Mouse (Mus musculus) liver, postnatal 0 days (tissue): Measurements from ENCODE around the gene Mmd. TPM values are rescaled to one million over a fixed set of nuclear protein-coding genes. Genes with fewer than 3 reads are reported as not detected.
"Not testable (repeated sequence)": the region's sequence is repeated elsewhere in the genome, so short reads cannot be mapped to it uniquely, and the experiment has no call there.

Experiments
- ATAC-seq: fragments of 200-750 bp; cut with Nextera tagmentation; 2 replicates; pipeline ENCODE4 v1.8.0; 2017; ENCODE audit warnings: mild to moderate bottlenecking, moderate library complexity
- DNase-seq: peaks from one replicate; pipeline ENCODE4 v3.0.0-alpha.2; 2016
- H3K27ac ChIP-seq: fragments of 300-500 bp; sonication (generic); 2 replicates; pipeline ENCODE4 v1.5.1; 2014; ENCODE audit warnings: antibody characterized with exemption, moderate library complexity, mild to moderate bottlenecking, low read depth
- H3K27me3 ChIP-seq: fragments of 300-500 bp; sonication (generic); 2 replicates; pipeline ENCODE4 v1.6.1; 2014; ENCODE audit warnings: low read length, control low read depth, mixed read lengths; ENCODE audit not compliant: insufficient read depth
- H3K36me3 ChIP-seq: fragments of 300-500 bp; sonication (generic); replicated peaks from 2 replicates; pipeline ENCODE4 v1.6.1; 2014; ENCODE audit warnings: mild to moderate bottlenecking, control low read depth, low read length, moderate library complexity, mixed read lengths; ENCODE audit not compliant: insufficient read depth
- H3K4me1 ChIP-seq: fragments of 300-500 bp; sonication (generic); 2 replicates; pipeline ENCODE4 v1.6.1; 2014; ENCODE audit warnings: antibody characterized with exemption, mild to moderate bottlenecking, control low read depth; ENCODE audit not compliant: insufficient read depth
- H3K4me2 ChIP-seq: fragments of 300-500 bp; sonication (generic); 2 replicates; pipeline ENCODE4 v1.6.1; 2014; ENCODE audit warnings: low read depth, mild to moderate bottlenecking, low read length, moderate library complexity, mixed read lengths
- H3K4me3 ChIP-seq: fragments of 300-500 bp; sonication (generic); 2 replicates; pipeline ENCODE4 v1.5.1; 2014; ENCODE audit warnings: low read depth, low read length
- H3K9ac ChIP-seq: fragments of 300-500 bp; sonication (generic); replicated peaks from 2 replicates; pipeline ENCODE4 v1.6.1; 2014; ENCODE audit warnings: mild to moderate bottlenecking, moderate library complexity
- H3K9me3 ChIP-seq: fragments of 300-500 bp; sonication (generic); 2 replicates; pipeline ENCODE4 v1.6.1; 2016; ENCODE audit warnings: mild to moderate bottlenecking, control low read depth, low read length, mixed read lengths
- CTCF ChIP-seq: sonication (generic); IDR thresholded peaks from 2 replicates; pipeline ENCODE4 v1.5.1; 2016; ENCODE audit warnings: antibody characterized with exemption, low read depth
- EP300 ChIP-seq: IDR thresholded peaks from 2 replicates; pipeline ENCODE4 v1.6.1; 2016; ENCODE audit warnings: antibody characterized with exemption, low read depth, mild to moderate bottlenecking
- WGBS: fragments of 180-500 bp; shearing (Covaris S2); extraction: QIAGEN DNeasy Blood & Tissue Kit; methylation state at CpG from one replicate; pipeline ENCODE4 v1.1.7; 2014; ENCODE audit not compliant: insufficient replicate concordance; 5-methylcytosine and 5-hydroxymethylcytosine counted together
- polyA plus RNA-seq: library from polyadenylated mRNA; unstranded; fragments of >200 nt; fragmentation: Nextera tagmentation; extraction: Ambion mirVana; gene quantifications from 2 replicates; pipeline ENCODE4 v1.2.1, GENCODE M21; 2015

Gene Mmd
- polyA plus RNA-seq, 1 experiment from 2014 or later = 51.1 TPM

GRCm38 (mm10) chr11:90274187-90274586 is 24.9 kb downstream of the Mmd start:
- 47% methylated on average over 1 of the region's 1 CpGs for WGBS
- ATAC-seq = peak; percentile 33; the same call in 1 of the 2 replicates
- no peaks in the 10 kb centered on the region for H3K27me3 ChIP-seq
- no peak overlapping the region for H3K9ac ChIP-seq
- TF ChIP-seq EP300 (no peak), CTCF (no peak)
- H3K4me3 ChIP-seq = no peak overlapping the region
- H3K9me3 ChIP-seq = no peaks in the 10 kb centered on the region
- no peak for DNase-seq
- no peak overlapping the region for H3K27ac ChIP-seq
- no peaks in the 10 kb centered on the region for H3K4me1 ChIP-seq
- H3K36me3 ChIP-seq = peaks cover 39% of the 10 kb centered on the region
- no peak overlapping the region for H3K4me2 ChIP-seq

GRCm38 (mm10) chr11:90275663-90276062 is 26.4 kb downstream of the Mmd start:
- no peak overlapping the region for H3K9ac ChIP-seq
- no peak overlapping the region for H3K4me3 ChIP-seq
- no peak overlapping the region for H3K4me2 ChIP-seq
- ATAC-seq = no peak
- peaks cover 33% of the 10 kb centered on the region for H3K36me3 ChIP-seq
- no peak for DNase-seq
- no peak overlapping the region for H3K27ac ChIP-seq
- no peaks in the 10 kb centered on the region for H3K4me1 ChIP-seq
- no peaks in the 10 kb centered on the region for H3K27me3 ChIP-seq
- WGBS = 78% methylated on average over 7 of the region's 7 CpGs
- TF ChIP-seq CTCF (no peak), EP300 (no peak)
- H3K9me3 ChIP-seq = no peaks in the 10 kb centered on the region

- Histone ChIP-seq H3K4me3 (no peak overlapping the region), H3K4me1 (no peaks in the 10 kb centered on the region), H3K4me2 (no peak overlapping the region), H3K36me3 (peaks cover 31% of the 10 kb centered on the region), H3K9ac (no peak overlapping the region), H3K27me3 (no peaks in the 10 kb centered on the region), H3K9me3 (no peaks in the 10 kb centered on the region), H3K27ac (no peak overlapping the region)
- 69% methylated on average over 8 of the region's 8 CpGs for WGBS
- DNase-seq (no peak), ATAC-seq (no peak)
- TF ChIP-seq EP300 (no peak), CTCF (no peak)
Measured at GRCm38 (mm10) chr11:90276150-90276549, 26.9 kb downstream of the Mmd start.

DNA sequence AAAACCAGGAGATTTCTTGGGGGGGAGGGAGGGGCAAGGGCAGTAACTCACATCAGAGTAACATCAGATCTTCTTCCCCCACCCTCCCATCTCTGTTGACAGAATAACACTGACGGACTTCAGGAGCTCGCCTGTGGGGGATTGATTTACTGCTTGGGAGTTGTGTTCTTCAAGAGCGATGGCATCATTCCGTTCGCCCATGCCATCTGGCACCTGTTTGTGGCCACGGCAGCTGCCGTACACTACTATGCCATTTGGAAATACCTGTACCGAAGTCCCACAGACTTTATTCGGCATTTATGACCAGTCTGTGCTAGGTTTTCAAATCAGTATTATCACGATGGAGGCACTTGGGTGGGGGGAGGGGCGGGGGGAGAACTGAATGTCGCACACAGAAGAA is 27.3 kb downstream of the Mmd start:
- no peak overlapping the region for H3K27ac ChIP-seq
- H3K4me3 ChIP-seq = no peak overlapping the region
- no peaks in the 10 kb centered on the region for H3K27me3 ChIP-seq
- no peak overlapping the region for H3K9ac ChIP-seq
- H3K9me3 ChIP-seq = no peaks in the 10 kb centered on the region
- TF ChIP-seq CTCF (no peak), EP300 (no peak)
- 93% methylated on average over 12 of the region's 12 CpGs for WGBS
- no peak overlapping the region for H3K4me2 ChIP-seq
- ATAC-seq = no peak
- H3K4me1 ChIP-seq = no peaks in the 10 kb centered on the region
- peaks cover 27% of the 10 kb centered on the region for H3K36me3 ChIP-seq
- DNase-seq = no peak

DNA sequence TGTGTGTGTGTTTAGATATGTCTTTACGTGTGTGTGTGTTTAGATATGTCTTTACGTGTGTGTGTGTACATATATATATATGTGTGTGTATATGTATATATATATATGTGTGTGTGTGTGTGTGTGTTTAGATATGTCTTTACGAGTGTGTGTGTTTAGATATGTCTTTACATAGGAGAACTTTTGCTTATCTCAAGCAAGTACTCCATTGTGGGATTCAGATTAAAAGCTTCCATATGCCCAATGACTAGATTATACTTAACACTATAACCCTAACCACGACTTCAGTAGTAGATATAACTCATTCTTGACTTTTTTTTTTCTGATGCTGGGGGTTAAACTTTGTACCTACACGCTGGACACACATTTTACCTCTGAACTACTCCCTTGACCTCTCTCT is 30.8 kb downstream of the Mmd start:
- H3K4me1 ChIP-seq = no peaks in the 10 kb centered on the region
- no peaks in the 10 kb centered on the region for H3K9me3 ChIP-seq
- no peak overlapping the region for H3K4me3 ChIP-seq
- H3K9ac ChIP-seq = no peak overlapping the region
- no peak for TF ChIP-seq CTCF
- TF ChIP-seq EP300 = no peak
- ATAC-seq (no peak), DNase-seq (no peak)
- peaks cover 11% of the 10 kb centered on the region for H3K36me3 ChIP-seq
- H3K27me3 ChIP-seq = no peaks in the 10 kb centered on the region
- no peak overlapping the region for H3K27ac ChIP-seq
- WGBS = 70% methylated on average over 5 of the region's 5 CpGs
- no peak overlapping the region for H3K4me2 ChIP-seq

DNA sequence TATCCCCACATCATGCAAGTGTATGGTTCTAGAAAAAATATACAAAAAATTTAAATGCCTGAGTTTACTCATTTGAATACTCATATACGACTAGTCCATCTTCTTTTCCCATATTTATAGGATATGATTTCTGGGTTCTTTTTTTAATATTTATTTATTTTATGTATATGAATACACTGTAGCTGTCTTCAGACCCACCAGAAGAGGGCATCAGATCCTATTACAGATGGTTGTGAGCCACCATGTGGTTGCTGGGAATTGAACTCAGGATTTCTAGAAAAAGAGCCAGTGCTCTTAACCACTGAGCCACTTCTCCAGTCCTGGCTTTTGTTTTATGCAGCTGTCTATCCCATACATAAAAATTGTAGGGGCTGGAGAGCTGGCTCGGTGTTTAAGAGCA is 32.7 kb downstream of the Mmd start:
- H3K9me3 ChIP-seq, H3K4me1 ChIP-seq, ATAC-seq, H3K4me2 ChIP-seq, H3K27me3 ChIP-seq, H3K4me3 ChIP-seq, H3K9ac ChIP-seq, DNase-seq, H3K36me3 ChIP-seq, H3K27ac ChIP-seq: not testable (repeated sequence)
- 65% methylated on average over 2 of the region's 2 CpGs for WGBS

DNA sequence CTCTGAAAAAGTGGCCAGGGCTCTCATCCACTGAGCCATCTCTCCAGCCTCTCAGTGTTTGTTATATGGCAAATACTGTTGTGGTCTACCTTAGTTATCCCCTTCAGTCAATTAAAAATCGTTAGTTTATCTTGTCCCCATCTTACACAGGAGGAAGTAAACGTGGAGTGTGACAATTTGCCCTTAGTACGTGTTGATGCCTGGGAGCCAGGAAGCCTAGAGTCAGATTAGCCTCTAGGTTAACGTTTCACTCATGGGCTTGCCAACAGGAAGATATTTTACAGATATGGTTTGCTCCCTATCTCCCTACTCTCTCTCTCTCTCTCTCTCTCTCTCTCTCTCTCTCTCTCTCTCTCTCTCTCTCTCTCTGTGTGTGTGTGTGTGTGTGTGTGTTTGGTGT is 33.9 kb downstream of the Mmd start:
- no peak overlapping the region for H3K9ac ChIP-seq
- H3K36me3 ChIP-seq = no peaks in the 10 kb centered on the region
- WGBS = 19% methylated on average over 4 of the region's 4 CpGs
- TF ChIP-seq EP300 = no peak
- TF ChIP-seq CTCF = no peak
- H3K27ac ChIP-seq = no peak overlapping the region
- H3K4me1 ChIP-seq = no peaks in the 10 kb centered on the region
- DNase-seq = no peak
- H3K4me2 ChIP-seq = no peak overlapping the region
- H3K4me3 ChIP-seq = no peak overlapping the region
- no peaks in the 10 kb centered on the region for H3K9me3 ChIP-seq
- ATAC-seq = no peak
- no peaks in the 10 kb centered on the region for H3K27me3 ChIP-seq
